Mouse (Mus musculus) embryonic facial prominence, embryonic 10.5 days (tissue): ENCODE measurements at regions not wholly inside any gene's neighbourhood (a gene's known extent, or its start where the extent isn't known, plus 50 kb on each side); places are given as distances from the start of the nearest gene placed in this dataset.
"Not testable (repeated sequence)": the region's sequence is repeated elsewhere in the genome, so short reads cannot be mapped to it uniquely, and the experiment has no call there.

Experiments
- DNase-seq: peaks from one replicate; pipeline ENCODE4 v3.0.0-alpha.2; 2017; ENCODE audit warnings: low spot score
- H3K27ac ChIP-seq: fragments of 300-500 bp; sonication (generic); replicated peaks from 2 replicates; pipeline ENCODE4 v1.5.1; 2016; ENCODE audit warnings: mild to moderate bottlenecking
- H3K27me3 ChIP-seq: fragments of 300-500 bp; sonication (generic); replicated peaks from 2 replicates; pipeline ENCODE4 v1.6.1; 2016; ENCODE audit warnings: low read depth, mild to moderate bottlenecking; ENCODE audit not compliant: poor library complexity, severe bottlenecking
- H3K36me3 ChIP-seq: fragments of 300-500 bp; sonication (generic); replicated peaks from 2 replicates; pipeline ENCODE4 v1.6.1; 2016; ENCODE audit warnings: mild to moderate bottlenecking, moderate library complexity
- H3K4me1 ChIP-seq: fragments of 300-500 bp; sonication (generic); 2 replicates; pipeline ENCODE4 v1.6.1; 2016
- H3K4me3 ChIP-seq: fragments of 300-500 bp; sonication (generic); 2 replicates; pipeline ENCODE4 v1.5.1; 2016; ENCODE audit warnings: mild to moderate bottlenecking, moderate library complexity
- H3K9me3 ChIP-seq: fragments of 300-500 bp; sonication (generic); 2 replicates; pipeline ENCODE4 v1.6.1; 2016; ENCODE audit warnings: mild to moderate bottlenecking
- WGBS: fragments of 180-500 bp; shearing (Covaris S2); methylation state at CpG from one replicate; pipeline ENCODE4 v1.1.7; 2016; 5-methylcytosine and 5-hydroxymethylcytosine counted together

DNA sequence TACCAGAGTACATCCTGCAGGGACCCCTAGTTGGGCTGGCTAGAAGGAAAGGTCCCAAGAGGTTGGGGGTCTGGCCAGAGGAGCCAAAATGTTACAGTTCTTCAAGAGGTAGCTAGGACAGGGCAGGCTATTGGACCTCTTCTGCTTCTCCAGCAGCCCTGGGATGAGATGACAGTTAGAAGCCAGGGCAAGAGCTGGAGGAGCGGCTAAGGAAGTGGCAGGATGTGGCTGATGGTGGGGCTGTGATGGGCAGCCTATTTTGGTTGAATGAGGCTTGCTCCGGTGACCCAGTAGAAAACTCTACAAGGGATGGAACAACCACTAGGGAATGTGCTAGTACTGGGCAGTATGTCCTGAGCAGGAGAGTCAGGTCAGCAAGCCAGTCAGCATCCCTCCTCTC is 82.8 kb downstream of the Ddx11 start:
- 93% methylated on average over 2 of the region's 2 CpGs for WGBS
- Histone ChIP-seq H3K36me3 (no peaks in the 10 kb centered on the region), H3K27me3 (no peaks in the 10 kb centered on the region)

DNA sequence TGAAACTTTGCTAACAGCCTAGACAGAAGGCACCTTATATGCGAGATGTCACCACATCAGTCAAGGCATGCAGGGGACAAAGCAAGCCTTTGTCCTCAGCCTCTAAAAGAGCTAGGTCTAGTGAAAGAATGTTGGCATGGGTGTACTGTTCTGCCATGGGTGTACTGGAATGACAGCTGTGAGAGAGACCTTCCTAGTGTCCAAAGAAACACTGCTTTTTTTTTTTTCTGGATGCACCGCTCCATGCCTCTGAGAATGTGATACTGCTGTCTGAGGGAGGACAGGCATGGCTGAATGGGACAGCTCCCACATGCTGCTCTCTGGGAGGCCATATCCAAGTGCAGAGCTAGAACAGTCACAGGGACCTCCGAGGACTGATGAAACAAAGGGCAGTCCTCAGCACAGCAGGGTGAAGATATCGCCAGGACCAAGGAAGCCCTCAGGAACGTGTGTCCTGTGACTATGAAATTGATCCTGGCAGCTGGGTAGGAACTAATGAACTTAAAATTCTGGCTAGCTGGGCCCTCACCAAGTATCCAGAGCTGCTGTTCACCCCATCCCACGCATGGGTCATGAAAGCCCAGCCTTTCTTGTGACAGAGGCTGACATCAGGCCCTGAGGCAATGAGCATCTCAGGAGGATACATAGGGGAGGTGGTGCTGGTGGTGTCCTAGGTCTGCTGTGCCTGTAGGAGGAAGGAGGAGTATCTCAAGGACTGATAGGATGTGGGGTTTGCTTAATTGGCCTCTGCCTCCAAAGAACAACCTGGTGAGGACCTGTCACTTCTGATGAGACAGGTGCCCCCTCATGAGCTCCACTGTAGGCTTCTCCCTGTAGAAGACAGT is 84.6 kb downstream of the Ddx11 start:
- not testable (repeated sequence) for H3K27ac ChIP-seq, DNase-seq, H3K36me3 ChIP-seq, H3K9me3 ChIP-seq, H3K4me3 ChIP-seq, H3K4me1 ChIP-seq, H3K27me3 ChIP-seq
- 75% methylated on average over 6 of the region's 6 CpGs for WGBS

More for the DNA sequence above, 82.8 kb downstream of the Ddx11 start:
- DNase-seq: no peak
- no peaks in the 10 kb centered on the region for H3K4me1 ChIP-seq
- H3K27ac ChIP-seq: no peak overlapping the region
- H3K4me3 ChIP-seq: no peak overlapping the region
- no peaks in the 10 kb centered on the region for H3K9me3 ChIP-seq

DNA sequence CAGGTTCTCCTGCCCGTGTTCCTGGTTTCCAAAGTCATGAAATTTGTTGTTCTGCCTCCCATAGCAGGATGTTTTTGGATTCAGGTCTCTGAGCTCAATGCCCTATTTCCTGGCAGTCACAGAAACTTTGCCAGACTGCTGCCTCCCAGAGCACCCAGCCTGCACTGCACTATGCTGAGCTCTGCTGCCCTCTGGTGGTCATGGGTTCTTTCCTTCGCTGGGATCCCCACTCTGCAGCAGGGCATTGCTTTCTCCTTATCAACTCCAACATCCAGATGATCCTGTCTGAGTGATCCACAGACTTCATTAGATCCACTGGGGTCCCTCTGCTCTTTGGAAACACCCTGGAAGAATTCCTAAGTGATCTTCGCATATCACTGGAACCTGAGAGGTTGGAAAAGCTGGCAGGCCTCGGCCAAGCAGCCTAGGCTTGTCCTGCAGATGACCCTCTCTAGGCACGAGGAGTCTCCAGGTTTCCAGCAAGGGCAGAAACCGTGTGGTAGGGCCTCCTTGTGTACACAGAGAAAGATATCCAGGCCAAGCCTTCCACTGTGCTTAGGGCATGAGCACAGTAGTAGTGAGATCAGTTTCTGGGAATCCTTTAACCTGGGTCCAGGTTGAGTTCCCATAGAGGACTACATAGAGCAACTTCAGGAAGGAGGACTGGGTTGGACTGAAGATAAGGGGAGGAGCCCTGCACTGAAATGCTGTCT is 85.6 kb downstream of the Ddx11 start:
- H3K27ac ChIP-seq, H3K9me3 ChIP-seq, H3K4me3 ChIP-seq, H3K4me1 ChIP-seq, H3K36me3 ChIP-seq, DNase-seq, H3K27me3 ChIP-seq: not testable (repeated sequence)
- 51% methylated on average over 4 of the region's 6 CpGs for WGBS

DNA sequence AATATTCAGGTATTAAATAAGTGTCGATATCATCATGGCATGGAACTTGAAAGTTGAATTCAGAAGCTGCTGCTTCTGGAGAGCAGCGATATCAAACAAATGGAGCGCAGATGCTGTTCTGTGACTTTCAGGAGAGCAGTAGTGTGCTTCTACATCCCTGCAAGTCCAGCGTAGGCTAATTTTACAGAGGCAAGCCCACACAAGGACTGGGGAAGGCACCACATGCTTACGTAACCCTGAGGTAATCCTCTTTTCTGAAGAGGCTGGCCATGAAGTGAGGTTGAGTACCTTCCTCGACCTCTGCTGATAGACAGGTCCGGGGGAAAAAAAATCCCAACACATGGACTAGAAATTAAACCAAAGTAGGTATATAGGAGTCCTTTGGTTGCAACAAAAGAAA is 88.2 kb downstream of the Ddx11 start:
- Histone ChIP-seq H3K4me1 (no peaks in the 10 kb centered on the region), H3K27me3 (no peaks in the 10 kb centered on the region), H3K36me3 (no peaks in the 10 kb centered on the region), H3K4me3 (no peak overlapping the region), H3K27ac (no peak overlapping the region), H3K9me3 (no peaks in the 10 kb centered on the region)
- 86% methylated on average over 7 of the region's 7 CpGs for WGBS
- no peak for DNase-seq

DNA sequence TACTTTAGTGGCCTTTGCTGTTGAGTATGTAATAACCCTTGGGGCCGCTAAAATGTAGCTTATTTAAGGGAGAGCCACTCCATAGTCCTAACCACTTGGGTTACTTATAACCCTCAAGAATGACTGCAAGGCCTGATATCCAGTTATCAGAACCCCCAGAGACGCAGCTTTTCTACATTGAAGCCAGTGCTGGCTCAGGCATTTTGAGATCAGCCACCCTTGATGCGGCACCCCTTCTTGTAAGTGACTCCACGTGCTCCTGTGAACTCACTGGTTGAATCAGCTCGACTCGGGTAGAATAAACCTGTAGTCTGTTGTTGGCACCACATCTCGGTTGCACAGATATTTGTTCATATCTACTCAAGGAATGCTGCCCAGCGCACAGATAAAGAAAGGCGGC is 89.3 kb downstream of the Ddx11 start:
- no peaks in the 10 kb centered on the region for H3K36me3 ChIP-seq
- no peak overlapping the region for H3K27ac ChIP-seq
- DNase-seq: no peak
- no peaks in the 10 kb centered on the region for H3K27me3 ChIP-seq
- no peaks in the 10 kb centered on the region for H3K9me3 ChIP-seq
- H3K4me1 ChIP-seq: no peaks in the 10 kb centered on the region
- WGBS: 93% methylated on average over 9 of the region's 9 CpGs
- no peak overlapping the region for H3K4me3 ChIP-seq

DNA sequence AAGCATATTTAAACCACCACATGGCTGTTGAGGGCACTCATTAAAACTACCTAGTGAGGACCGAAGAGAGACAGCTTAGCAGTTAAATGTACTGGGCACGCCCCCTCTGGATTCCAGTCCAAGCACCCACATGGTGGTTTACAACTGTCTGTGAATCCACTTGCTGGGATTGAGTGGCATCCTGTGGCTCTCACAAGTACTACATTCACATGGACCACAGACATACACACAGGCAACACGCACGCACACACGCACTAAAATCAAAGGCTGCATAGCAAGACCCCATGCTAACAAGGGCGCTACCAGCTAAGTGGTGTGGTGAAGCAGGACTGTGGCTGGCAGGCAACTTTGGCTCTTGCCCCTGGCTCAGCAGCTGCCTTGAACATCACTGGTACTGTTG is 95.0 kb downstream of the Ddx11 start:
- H3K4me1 ChIP-seq: peaks cover 5% of the 10 kb centered on the region; the same call in 1 of the 2 replicates

DNA sequence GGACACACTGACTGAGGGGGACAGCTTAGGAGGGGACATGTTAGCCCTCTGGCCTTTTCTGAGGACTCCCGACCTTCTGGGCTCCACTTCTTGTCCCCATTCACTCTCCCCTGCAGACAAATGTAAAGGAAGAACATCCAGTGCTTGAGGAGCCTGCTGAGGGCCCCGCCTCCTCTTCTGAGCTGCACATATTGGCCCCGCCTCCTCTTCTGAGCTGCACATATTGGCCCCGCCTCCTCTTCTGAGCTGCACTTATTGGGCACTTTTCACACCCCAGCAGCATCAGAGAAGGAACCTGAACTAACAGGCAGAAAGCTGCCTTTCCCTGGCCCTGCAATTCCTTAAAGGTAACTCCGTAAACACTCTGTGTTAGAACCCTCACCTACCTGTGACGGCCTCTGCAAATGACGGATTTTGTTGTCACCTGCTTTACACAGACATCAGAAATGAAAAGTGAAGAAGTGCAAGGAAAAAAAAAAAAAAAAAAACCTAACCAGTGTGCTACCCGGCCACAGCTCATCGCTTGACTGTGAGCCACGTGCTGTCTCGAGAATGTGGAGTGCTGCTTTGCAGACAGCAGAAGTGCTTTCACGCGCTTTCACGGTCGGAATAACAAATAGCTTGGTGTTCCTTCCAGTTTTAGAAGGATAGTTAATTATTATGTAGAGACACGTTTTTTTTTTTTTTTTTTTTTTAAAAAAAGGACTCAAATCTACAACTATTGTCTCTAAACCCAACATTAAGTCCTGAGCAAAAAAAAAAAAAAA is 96.5 kb downstream of the Ddx11 start:
- WGBS: 69% methylated on average over 16 of the region's 16 CpGs
- DNase-seq: no peak
- no peak overlapping the region for H3K27ac ChIP-seq
- H3K9me3 ChIP-seq: no peaks in the 10 kb centered on the region
- peaks cover 5% of the 10 kb centered on the region; the same call in 1 of the 2 replicates for H3K4me1 ChIP-seq
- no peaks in the 10 kb centered on the region for H3K27me3 ChIP-seq
- no peak overlapping the region for H3K4me3 ChIP-seq
- no peaks in the 10 kb centered on the region for H3K36me3 ChIP-seq

More for the DNA sequence above, 95.0 kb downstream of the Ddx11 start:
- 94% methylated on average over 6 of the region's 6 CpGs for WGBS
- Histone ChIP-seq H3K27me3 (no peaks in the 10 kb centered on the region), H3K27ac (no peak overlapping the region), H3K9me3 (no peaks in the 10 kb centered on the region), H3K4me3 (no peak overlapping the region), H3K36me3 (no peaks in the 10 kb centered on the region)
- no peak for DNase-seq

DNA sequence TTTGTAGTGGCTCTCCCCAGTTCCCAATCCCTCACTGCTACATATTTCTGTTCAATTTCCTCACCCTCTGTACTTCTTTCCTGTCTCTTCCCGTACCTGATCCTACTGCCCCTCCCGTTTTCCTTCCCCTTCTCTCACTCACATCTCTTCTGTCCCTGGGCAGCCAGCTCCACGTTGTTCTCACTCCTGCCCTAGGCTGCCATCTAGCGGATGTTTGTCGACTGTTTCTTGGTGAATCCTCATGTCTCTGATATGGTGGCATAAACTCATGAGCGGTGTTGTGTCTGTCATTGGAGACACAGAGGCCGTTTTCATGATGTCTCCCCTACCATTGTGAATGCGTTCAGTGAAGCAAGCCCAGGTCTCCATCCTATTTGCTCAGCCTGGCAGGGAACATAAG is 97.9 kb downstream of the Ddx11 start:
- Histone ChIP-seq H3K9me3 (no peaks in the 10 kb centered on the region), H3K27me3 (no peaks in the 10 kb centered on the region), H3K4me3 (no peak overlapping the region), H3K36me3 (no peaks in the 10 kb centered on the region), H3K27ac (no peak overlapping the region), H3K4me1 (peaks cover 5% of the 10 kb centered on the region; the same call in 1 of the 2 replicates)
- 14% methylated on average over 8 of the region's 8 CpGs for WGBS
- peak; percentile 77 for DNase-seq

DNA sequence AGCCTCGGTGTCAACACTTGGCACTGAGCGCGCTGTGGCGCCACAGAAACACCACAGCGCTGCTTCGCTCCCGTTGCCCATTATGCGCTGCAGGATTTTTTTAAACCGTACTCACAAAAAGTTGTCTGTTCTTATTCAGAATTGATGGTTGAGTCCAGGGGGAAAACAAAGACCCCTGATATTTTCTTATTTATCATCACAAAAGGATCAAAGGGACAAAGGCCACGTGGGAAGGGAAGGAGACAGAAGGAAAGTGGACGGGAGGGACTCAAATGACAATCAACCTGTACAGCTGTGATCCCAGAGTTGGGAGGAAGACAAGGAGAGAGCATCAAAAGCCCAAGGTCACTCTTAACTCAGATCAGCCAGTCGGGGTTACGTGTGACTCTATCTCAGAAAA is 100.4 kb downstream of the Ddx11 start:
- no peaks in the 10 kb centered on the region for H3K9me3 ChIP-seq
- no peak overlapping the region for H3K4me3 ChIP-seq
- no peaks in the 10 kb centered on the region for H3K36me3 ChIP-seq
- no peaks in the 10 kb centered on the region for H3K27me3 ChIP-seq
- H3K4me1 ChIP-seq: peaks cover 5% of the 10 kb centered on the region; the same call in 1 of the 2 replicates
- DNase-seq: no peak
- 89% methylated on average over 13 of the region's 13 CpGs for WGBS
- no peak overlapping the region for H3K27ac ChIP-seq

DNA sequence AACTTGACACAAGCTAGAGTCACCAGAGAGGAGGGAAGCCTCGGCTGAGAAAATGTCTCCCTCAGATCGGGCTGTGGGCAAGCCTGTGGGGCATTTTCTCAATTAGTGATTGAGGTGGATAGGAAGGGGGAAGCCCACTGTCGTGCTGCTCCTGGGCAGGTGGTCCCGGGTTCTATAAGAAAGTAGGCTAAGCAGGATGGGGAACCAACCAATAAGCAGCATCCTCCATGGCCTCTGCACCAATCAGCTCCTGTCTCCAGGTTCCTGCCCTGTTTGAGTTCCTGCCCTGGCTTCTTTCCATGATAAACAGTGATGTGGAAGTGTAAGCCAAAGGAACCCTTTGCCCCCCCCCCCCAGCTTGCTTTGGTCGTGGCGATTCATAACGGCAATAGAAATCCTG is 100.9 kb downstream of the Ddx11 start:
- no peak for DNase-seq
- H3K4me3 ChIP-seq: no peak overlapping the region
- H3K36me3 ChIP-seq: no peaks in the 10 kb centered on the region
- H3K9me3 ChIP-seq: no peaks in the 10 kb centered on the region
- peaks cover 5% of the 10 kb centered on the region; the same call in 1 of the 2 replicates for H3K4me1 ChIP-seq
- H3K27me3 ChIP-seq: no peaks in the 10 kb centered on the region
- no peak overlapping the region for H3K27ac ChIP-seq
- 71% methylated on average over 7 of the region's 7 CpGs for WGBS

DNA sequence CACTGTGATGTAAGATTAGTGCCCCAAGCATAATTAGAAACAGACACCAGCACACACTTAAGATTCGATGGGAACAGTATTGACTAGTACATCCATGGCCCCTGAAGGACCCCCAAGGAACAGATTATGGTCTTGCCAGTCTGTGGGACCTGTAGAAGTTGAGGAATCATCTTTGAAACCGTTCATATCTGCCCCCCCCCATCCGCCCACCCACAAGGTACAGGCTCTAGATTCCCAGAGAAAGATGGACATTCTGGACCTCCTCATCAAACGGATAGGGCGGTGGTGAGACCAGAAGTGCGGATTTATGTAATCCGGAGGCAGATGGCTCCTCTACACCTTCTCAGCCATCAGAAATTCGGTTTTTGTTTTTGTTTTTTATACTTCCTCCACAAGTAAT is 109.1 kb downstream of the Ddx11 start:
- no peak overlapping the region for H3K4me3 ChIP-seq

DNA sequence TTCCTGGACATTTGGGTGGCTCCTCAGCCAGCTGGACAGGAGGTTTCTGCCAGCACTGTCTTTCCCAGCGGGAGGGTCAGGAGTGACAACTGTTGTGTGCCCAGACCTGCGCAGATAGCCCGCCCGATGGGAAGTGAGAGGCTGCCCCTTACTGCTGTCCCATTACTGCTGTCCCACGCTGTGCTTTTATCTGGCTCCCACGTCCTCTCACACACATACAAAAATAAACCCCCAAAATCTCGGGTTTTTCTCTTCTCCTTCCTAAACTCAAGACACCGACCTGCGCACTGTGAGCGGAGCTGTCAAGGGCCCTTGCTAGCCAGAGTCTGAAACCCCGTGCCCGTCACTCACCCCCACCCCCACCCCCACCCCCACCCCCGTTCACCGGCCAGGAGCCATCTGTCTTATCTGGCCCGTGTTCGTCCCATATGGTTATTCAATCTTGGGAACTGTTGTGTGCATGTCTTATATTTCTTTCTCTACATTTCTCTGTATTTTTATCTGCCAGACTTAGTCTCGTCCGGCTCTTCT is 109.6 kb downstream of the Ddx11 start:
- WGBS: 69% methylated on average over 18 of the region's 18 CpGs
- no peak for DNase-seq
- H3K4me1 ChIP-seq: peaks cover 18% of the 10 kb centered on the region
- no peak overlapping the region for H3K27ac ChIP-seq
- no peaks in the 10 kb centered on the region for H3K9me3 ChIP-seq
- H3K4me3 ChIP-seq: no peak overlapping the region
- H3K27me3 ChIP-seq: peaks cover 18% of the 10 kb centered on the region; the same call in 1 of the 2 replicates
- H3K36me3 ChIP-seq: no peaks in the 10 kb centered on the region

More for the DNA sequence above, 109.1 kb downstream of the Ddx11 start:
- Histone ChIP-seq H3K36me3 (no peaks in the 10 kb centered on the region), H3K4me1 (peaks cover 18% of the 10 kb centered on the region), H3K9me3 (no peaks in the 10 kb centered on the region), H3K27ac (no peak overlapping the region), H3K27me3 (peaks cover 18% of the 10 kb centered on the region; the same call in 1 of the 2 replicates)
- no peak for DNase-seq
- 82% methylated on average over 8 of the region's 8 CpGs for WGBS
